Mouse (Mus musculus): ENCODE results near the gene Stk25. TPM values are rescaled to one million over a fixed set of nuclear protein-coding genes. Genes with fewer than 3 reads are reported as not detected.

The Stk25 gene
- polyA plus RNA-seq, 2 experiments = 204 to 248 TPM

DNA sequence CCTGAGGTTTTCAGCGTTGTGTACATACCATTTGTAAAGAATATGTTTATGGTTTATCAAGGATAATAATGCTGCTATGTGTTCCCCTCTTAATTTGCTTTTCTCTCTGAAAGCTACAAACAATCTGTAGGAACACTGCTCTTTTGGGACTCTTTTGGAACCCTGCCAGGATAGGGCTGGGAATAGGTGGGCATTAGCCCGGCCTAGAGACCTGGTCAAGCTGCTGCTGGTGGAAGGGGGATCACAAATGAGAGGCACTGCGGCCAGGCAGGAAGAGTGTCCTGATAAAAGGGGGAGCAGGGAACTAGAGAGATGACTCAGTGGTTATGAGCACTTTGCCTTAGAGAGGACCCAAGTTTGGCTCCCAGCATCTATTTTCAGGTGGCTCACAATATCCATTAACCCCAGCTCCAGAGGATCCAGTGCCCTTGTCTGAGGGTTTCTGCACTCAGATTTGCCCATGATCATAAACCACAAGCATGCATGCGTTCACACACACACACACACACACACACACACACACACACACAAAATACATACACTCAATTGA, 49.7 kb downstream of the Stk25 start:
- no peak for DNase-seq (ENCODE audit: low spot score)
- Histone ChIP-seq H3K9me3 (ENCODE audit: control insufficient read depth, low read length) (no peaks in the 10 kb centered on the region), H3K4me1 (ENCODE audit: control insufficient read depth, insufficient read depth, low read length) (no peaks in the 10 kb centered on the region), H3K9ac (ENCODE audit: low read depth, low read length, severe bottlenecking) (no peak overlapping the region), H3K27me3 (ENCODE audit: control insufficient read depth, insufficient read depth, low read length) (no peaks in the 10 kb centered on the region), H3K36me3 (ENCODE audit: control insufficient read depth, insufficient read depth, low read length) (no peaks in the 10 kb centered on the region), H3K4me2 (replicated peaks; ENCODE audit: low read depth, low read length, severe bottlenecking) (no peak overlapping the region), H3K4me3 (replicated peaks; ENCODE audit: low read length) (no peak overlapping the region), H3K27ac (replicated peaks; ENCODE audit: low read depth, low read length) (no peak overlapping the region)
- no peak for TF ChIP-seq POLR2A (IDR thresholded peaks at IDR 0.05; ENCODE audit: borderline replicate concordance, extremely low read depth, insufficient read depth, insufficient read length)
- WGBS = 81% methylated on average over 4 of the region's 4 CpGs
- no peak for ATAC-seq (ENCODE audit: low FRiP score, low read depth)

DNA sequence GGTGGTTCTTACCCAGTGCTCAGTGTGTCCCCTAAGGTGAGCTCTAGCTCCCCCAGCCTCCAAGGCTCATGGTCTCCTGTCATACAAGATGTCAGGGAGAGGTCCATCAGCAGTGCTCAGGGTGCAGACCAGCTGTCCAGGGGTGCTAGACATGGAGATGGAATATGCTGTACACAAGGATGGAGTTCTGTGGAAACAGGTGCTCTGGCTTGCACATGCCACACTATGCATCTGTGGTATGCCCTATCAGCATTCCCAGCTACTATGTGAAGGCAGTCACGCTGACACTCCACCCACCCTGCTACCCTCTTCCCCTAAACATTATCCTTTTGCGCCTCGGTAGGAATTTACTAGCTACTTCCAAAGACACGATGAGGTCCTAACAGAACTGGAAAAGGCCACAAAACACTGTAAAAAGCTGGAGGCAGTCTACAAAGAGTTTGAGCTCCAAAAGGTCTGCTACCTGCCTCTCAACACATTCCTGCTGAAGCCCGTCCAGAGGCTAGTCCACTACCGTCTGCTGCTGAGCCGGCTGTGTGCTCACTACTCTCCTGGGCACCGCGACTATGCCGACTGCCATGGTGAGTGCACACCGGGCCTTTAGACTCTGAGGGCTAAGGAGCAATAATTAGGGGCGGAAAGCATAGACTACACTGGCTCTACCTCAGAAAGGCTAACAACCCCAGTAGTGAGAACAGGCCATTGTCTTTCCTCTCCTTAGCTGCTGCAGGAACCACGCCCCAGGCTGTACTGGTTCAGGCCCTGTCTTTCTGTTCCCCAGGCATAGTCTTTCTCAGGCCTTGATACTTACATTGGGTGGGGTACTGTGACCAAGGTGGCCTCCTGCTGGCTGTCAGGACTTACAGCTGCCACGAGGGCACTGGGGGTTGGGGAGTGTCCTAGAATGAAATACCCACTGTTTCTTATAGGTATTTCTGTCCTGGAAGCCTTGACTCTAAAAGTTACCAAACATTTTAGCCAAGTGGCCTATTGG, 51.1 kb downstream of the Stk25 start:
- no peak overlapping the region for H3K4me3 ChIP-seq (replicated peaks; ENCODE audit: low read length)

DNA sequence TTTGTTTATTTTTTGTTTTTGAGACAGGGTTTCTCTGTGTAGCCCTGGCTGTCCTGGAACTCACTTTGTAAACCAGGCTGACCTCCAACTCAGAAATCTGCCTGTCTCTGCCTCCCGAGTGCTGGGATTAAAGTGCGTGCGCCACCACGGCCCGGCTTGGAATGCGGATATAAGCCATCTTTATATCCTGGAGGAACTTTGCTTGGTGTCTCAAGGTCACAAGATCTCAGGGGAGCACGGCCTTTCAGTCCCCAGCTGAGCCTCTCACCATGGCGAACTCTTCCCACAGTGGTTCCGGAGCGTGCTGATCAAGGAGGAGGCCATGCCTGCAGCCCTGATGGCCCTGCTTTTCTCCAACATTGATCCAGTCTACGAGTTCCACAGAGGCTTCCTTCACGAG, 54.5 kb downstream of the Stk25 start:
- WGBS = 94% methylated on average over 12 of the region's 12 CpGs
- H3K9ac ChIP-seq (ENCODE audit: low read depth, low read length, severe bottlenecking) = no peak overlapping the region
- no peak for TF ChIP-seq POLR2A (IDR thresholded peaks at IDR 0.05; ENCODE audit: borderline replicate concordance, extremely low read depth, insufficient read depth, insufficient read length)
- ATAC-seq (ENCODE audit: low FRiP score, low read depth) = no peak
- no peak overlapping the region for H3K27ac ChIP-seq (replicated peaks; ENCODE audit: low read depth, low read length)
- H3K4me2 ChIP-seq (replicated peaks; ENCODE audit: low read depth, low read length, severe bottlenecking) = no peak overlapping the region
- H3K27me3 ChIP-seq (ENCODE audit: control insufficient read depth, insufficient read depth, low read length) = no peaks in the 10 kb centered on the region
- no peak for DNase-seq (ENCODE audit: low spot score)
- no peak overlapping the region for H3K4me3 ChIP-seq (replicated peaks; ENCODE audit: low read length)
- H3K36me3 ChIP-seq (ENCODE audit: control insufficient read depth, insufficient read depth, low read length) = no peaks in the 10 kb centered on the region
- no peaks in the 10 kb centered on the region for H3K9me3 ChIP-seq (ENCODE audit: control insufficient read depth, low read length)
- H3K4me1 ChIP-seq (ENCODE audit: control insufficient read depth, insufficient read depth, low read length) = no peaks in the 10 kb centered on the region

More for the DNA sequence above, 51.1 kb downstream of the Stk25 start:
- H3K36me3 ChIP-seq (ENCODE audit: control insufficient read depth, insufficient read depth, low read length) = no peaks in the 10 kb centered on the region
- no peak overlapping the region for H3K4me2 ChIP-seq (replicated peaks; ENCODE audit: low read depth, low read length, severe bottlenecking)
- no peak overlapping the region for H3K9ac ChIP-seq (ENCODE audit: low read depth, low read length, severe bottlenecking)
- H3K27ac ChIP-seq (replicated peaks; ENCODE audit: low read depth, low read length) = no peak overlapping the region
- no peak for DNase-seq (ENCODE audit: low spot score)
- ATAC-seq (ENCODE audit: low FRiP score, low read depth) = no peak
- H3K9me3 ChIP-seq (ENCODE audit: control insufficient read depth, low read length) = no peaks in the 10 kb centered on the region
- no peak for TF ChIP-seq POLR2A (IDR thresholded peaks at IDR 0.05; ENCODE audit: borderline replicate concordance, extremely low read depth, insufficient read depth, insufficient read length)
- 73% methylated on average over 14 of the region's 14 CpGs for WGBS
- no peaks in the 10 kb centered on the region for H3K27me3 ChIP-seq (ENCODE audit: control insufficient read depth, insufficient read depth, low read length)
- H3K4me1 ChIP-seq (ENCODE audit: control insufficient read depth, insufficient read depth, low read length) = no peaks in the 10 kb centered on the region

DNA sequence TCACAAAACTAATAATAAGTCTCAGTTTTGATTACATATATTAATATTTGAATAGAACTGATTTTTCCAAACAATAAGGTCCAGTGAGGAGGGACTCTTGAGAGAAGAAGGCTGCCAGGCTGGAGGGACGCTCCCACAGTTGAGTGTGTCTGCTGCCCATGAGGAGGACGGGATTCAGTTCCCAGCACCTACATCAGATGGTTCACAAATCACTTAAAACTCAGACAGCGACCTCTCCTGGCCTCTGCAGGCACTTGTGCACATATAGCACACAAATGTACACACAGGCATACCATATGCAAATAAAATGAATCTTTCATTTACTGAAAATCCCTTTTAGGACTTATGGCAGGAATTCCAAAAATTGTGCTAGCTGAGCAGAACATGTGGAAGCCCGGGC, 55.5 kb downstream of the Stk25 start:
- ATAC-seq (ENCODE audit: low FRiP score, low read depth) (no peak), DNase-seq (ENCODE audit: low spot score) (no peak)
- Histone ChIP-seq H3K36me3 (ENCODE audit: control insufficient read depth, insufficient read depth, low read length) (no peaks in the 10 kb centered on the region), H3K9ac (ENCODE audit: low read depth, low read length, severe bottlenecking) (no peak overlapping the region), H3K27me3 (ENCODE audit: control insufficient read depth, insufficient read depth, low read length) (no peaks in the 10 kb centered on the region), H3K27ac (replicated peaks; ENCODE audit: low read depth, low read length) (no peak overlapping the region), H3K9me3 (ENCODE audit: control insufficient read depth, low read length) (no peaks in the 10 kb centered on the region), H3K4me1 (ENCODE audit: control insufficient read depth, insufficient read depth, low read length) (no peaks in the 10 kb centered on the region), H3K4me3 (replicated peaks; ENCODE audit: low read length) (no peak overlapping the region), H3K4me2 (replicated peaks; ENCODE audit: low read depth, low read length, severe bottlenecking) (no peak overlapping the region)
- whole genome bisulfite sequencing = 78% methylated on average over 4 of the region's 4 CpGs
- no peak for TF ChIP-seq POLR2A (IDR thresholded peaks at IDR 0.05; ENCODE audit: borderline replicate concordance, extremely low read depth, insufficient read depth, insufficient read length)

DNA sequence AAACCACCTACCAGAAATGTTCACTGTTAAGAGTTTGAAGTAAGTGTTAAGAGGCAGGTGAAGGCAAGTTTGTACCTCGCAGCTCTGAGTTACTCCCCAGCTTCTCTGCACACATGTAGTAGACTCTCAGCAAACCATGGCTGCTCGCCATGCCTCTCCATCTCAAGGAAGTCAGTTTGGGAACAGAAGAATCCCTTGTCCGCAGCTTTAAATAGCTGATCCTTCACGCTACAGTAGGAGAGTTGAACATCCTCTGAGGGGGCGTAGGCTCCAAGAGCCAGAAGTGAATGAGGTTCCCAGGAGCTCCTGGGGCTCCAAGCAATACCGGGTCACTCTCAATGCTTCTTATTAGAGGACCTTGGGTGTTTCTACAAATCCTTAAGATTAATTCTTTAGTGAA, 62.5 kb downstream of the Stk25 start:
- no peaks in the 10 kb centered on the region for H3K4me1 ChIP-seq (ENCODE audit: control insufficient read depth, insufficient read depth, low read length)
- no peak overlapping the region for H3K9ac ChIP-seq (ENCODE audit: low read depth, low read length, severe bottlenecking)
- 79% methylated on average over 6 of the region's 6 CpGs for WGBS
- H3K27me3 ChIP-seq (ENCODE audit: control insufficient read depth, insufficient read depth, low read length) = no peaks in the 10 kb centered on the region
- no peak overlapping the region for H3K4me2 ChIP-seq (replicated peaks; ENCODE audit: low read depth, low read length, severe bottlenecking)
- no peak for ATAC-seq (ENCODE audit: low FRiP score, low read depth)
- no peak for DNase-seq (ENCODE audit: low spot score)
- no peak overlapping the region for H3K4me3 ChIP-seq (replicated peaks; ENCODE audit: low read length)
- no peak overlapping the region for H3K27ac ChIP-seq (replicated peaks; ENCODE audit: low read depth, low read length)
- no peaks in the 10 kb centered on the region; the same call in 1 of the 2 replicates for H3K36me3 ChIP-seq (ENCODE audit: control insufficient read depth, insufficient read depth, low read length)
- TF ChIP-seq POLR2A (IDR thresholded peaks at IDR 0.05; ENCODE audit: borderline replicate concordance, extremely low read depth, insufficient read depth, insufficient read length) = no peak
- peaks cover 5% of the 10 kb centered on the region; the same call in 1 of the 2 replicates for H3K9me3 ChIP-seq (ENCODE audit: control insufficient read depth, low read length)
